Mouse (Mus musculus) urinary bladder, postnatal 36 days (tissue): ENCODE measurements around the gene Casp1.

Source experiments
- DNase-seq, 2 experiments: peaks; one replicate each; pipeline ENCODE4 v3.0.0; 2022; ENCODE audit warnings: low spot score in 2 of 2, mixed read lengths in 1 of 2

Gene Casp1

DNA sequence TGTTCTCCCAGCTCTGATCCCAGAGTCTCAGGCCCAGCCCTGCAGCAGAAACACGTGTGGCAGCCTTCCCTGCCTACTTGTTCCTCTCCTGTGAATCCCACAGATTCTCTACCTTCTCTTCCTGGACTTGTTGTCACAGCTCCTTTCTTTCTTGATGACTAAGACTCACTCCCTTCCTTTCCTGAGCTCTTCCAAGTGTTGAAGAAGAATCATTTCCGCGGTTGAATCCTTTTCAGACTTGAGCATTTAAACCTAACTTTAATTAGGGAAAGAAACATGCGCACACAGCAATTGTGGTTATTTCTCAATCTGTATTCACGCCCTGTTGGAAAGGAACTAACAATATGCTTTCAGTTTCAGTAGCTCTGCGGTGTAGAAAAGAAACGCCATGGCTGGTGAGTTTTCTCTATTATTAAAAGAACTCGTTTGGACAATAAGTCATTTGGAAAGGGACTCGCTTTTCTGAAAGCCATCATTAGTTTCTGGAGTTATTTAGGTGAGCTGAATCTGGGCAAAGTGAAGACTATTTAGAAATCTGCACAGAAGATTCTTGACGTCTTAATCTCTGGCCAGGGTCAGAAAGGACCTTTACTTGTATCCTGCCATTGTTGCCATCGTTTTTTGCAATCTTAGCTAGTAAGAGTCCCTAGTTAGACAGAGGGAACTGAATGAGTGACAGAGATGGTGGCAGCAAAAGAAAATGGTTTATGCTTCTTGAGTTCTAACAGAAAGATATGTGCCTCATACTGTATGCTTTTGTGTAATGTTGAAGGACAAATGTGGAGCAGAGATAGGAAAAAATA is at the start of gene Casp1:
Gene Casp1, plus strand, starts transcription at position 189 of the 803 bp plus-strand sequence.
- DNase-seq = no peak

DNA sequence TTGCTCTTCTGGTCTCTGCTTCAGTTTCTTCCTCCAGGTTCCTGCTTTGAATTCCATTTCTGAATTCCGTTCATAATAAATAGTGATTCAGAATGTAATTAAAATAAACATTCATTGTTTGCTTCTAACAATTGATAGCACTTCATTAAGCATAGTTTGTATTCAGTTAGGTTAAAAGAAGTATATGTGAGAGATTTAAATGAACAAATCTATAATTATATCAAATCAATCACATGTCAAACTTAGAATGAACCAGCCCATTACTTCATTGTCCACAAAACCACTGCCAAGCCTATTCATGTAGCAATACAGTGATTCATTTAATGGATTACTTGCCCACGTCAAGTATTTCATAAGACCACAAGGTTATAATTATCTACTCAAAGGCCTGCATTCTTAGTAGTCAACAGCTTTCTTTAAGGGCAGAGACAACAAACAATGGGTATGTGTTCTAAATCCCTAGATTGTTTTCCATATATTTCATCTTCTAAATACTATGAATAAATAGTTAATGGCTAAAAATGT is 34.3 kb upstream of the Casp1 start:
- no peak for DNase-seq

DNA sequence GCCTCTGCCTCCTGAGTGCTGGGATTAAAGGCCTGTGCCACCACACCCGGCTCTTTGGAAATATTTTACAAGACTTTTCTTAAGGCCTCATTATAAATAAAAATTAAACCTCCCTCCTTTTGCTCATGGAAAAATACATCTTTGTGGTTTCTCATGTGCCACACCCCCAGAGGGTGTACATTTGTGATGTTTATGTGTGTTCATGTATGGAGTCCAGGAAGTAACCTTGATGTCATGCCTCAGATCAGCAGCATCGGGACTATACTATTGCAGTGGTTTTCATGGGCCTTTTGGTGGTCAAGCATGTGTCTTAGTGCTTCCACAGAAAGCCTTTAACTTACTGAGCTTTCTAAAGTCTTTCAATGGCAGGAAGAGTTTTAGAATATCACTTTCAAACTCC is 28.0 kb upstream of the Casp1 start:
- DNase-seq = no peak

DNA sequence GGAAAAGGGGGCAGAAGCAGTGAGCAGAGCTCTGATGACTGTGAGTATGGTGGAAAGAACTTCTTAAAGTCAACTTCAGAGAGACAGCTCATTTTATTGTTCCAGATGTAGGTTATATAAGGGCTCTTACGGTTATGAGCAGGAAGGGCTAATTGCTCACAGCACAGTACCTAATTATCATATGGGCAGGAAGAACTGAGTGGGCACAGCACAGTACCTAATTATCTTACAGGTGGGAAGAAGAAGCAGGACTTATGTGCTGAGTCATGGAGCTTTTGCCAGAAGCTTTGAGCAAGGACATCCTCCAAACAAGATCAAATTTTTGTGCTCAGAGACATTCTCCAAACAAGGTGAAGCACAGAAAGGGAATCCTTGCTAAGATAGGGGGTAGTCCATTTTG is 27.4 kb upstream of the Casp1 start:
- DNase-seq = no peak

DNA sequence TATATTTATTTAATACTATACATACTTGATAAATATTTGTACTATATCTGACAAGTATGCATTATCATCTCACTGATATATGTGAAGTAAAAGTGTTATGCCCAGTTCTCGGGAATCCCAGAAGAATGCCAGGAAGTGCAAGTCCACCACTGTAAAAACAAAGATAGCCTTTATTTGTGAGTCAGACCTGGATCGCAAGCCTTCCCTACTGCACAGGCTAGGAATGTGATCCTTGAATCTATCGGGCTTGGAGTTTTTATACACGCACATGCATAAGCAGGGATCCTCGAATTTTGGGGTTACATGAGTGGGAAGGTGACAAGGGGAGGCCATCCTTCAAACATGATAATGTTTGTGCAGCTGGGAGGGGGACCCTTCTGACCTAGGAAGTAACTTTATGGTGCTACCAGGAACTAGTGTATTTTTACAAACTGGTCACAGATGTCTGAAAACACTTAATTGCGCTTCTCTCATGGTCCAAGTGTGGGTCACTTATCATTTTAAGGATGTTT is 26.9 kb upstream of the Casp1 start:
- no peak for DNase-seq

DNA sequence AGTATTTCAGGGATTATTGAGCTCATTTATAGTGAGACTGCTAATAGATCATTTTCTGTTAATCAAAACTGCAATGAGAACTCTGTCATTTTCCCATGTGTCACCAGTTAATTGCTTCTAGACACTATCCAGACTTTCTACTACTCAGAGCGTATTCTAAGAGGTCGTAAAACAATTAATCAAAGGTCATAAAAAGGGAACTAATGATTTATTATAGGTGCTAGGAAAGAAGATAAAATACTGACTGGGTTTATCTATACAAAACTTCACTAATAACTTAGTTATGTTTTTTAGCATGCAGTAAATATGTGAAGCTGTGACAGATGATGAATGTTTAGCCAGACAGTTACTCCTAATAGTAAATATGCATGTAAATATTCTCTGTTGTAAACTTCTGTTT is 12.2 kb upstream of the Casp1 start:
- no peak for DNase-seq

DNA sequence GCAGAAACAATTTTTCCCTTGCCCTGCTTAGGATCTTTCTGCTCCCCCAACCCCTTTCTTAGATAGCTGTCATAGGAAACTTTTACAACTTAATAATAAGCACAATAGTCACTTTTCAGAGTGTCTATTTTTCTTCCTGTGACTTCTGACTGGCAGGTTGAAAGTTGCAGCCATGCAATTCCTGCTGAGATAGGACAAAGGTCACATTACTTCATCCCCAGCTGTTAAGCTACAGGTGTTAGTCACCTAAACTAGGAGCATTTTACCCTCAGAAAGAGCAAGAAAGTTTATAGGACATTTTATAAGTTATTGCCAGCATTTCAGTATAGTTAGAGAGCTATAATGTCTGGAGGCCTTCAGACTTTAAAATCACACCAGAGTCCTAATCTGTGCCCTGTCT is 11.7 kb upstream of the Casp1 start:
- no peak for DNase-seq

DNA sequence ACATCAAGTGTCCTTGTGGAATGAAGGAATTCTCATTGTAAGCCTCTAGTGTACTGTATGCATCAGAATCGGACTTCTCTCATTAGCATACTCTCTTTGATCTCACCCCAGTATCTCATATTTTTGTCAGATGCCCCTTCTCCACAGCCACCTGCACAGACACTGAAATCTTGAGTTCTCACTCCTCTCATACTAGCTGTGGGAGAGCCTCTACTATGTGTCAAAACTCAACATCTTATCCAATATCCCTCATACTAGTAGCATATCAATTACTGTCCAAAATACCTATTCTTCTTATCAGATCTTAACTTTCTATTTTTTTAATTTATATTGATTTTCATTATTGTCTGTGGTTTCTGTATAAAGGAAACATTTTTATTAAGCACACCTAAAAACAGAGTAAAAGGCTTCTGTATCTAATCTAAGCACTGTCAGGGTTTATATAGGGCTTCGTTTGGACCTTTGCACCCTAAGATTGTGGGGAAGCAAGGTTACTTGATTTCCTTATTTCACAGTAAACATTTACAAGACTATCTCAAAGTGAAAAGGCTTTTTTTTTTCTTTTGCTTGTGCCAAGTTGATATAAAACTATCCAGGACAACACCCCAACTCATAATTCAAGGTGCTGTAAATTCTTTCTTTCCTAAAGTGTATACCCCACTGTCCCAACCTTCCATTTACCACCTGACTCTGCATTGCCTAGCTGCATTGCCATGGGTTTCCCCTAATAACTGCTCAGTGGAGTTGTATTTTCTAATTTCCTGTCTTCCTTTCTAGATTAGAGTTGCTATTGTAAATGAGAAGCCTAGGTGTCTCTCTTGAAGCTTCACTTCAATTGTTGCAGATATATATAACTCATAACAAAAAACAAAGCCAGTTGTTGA is 1.7 kb upstream of the Casp1 start:
- DNase-seq = no peak

DNA sequence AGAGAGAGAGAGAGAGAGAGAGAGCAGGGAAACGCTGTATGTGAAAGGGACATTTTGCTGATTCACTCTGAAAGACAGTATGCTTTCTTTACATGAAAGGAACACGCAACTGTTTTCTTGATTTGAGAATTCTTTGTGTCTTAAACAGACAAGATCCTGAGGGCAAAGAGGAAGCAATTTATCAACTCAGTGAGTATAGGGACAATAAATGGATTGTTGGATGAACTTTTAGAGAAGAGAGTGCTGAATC is 740 bp downstream of the Casp1 start:
- DNase-seq = no peak

DNA sequence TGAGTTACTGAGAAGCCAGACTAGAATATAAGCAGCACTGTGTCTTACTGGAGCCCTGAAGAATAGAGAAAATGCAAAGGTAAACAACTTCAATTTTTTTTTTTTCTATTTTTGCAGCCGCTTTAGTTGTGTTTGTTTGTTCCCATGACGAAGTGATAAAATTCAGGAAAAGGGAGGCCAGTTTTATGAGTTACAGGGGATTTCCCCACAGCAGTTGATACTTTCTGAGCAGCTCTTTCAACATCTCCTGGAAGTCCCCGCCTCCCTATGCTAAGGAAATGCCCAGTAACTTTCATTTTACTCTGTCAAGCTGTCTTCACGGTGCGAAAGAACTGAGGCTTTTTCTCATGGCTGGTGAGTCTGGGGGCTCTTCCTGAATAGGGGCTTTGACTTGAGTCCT is 10.2 kb downstream of the Casp1 start, which contains the start of gene Casp4:
Gene Casp4, plus strand, starts transcription at position 268 of the 400 bp plus-strand sequence.
- DNase-seq = peak; percentile 32 to 36

DNA sequence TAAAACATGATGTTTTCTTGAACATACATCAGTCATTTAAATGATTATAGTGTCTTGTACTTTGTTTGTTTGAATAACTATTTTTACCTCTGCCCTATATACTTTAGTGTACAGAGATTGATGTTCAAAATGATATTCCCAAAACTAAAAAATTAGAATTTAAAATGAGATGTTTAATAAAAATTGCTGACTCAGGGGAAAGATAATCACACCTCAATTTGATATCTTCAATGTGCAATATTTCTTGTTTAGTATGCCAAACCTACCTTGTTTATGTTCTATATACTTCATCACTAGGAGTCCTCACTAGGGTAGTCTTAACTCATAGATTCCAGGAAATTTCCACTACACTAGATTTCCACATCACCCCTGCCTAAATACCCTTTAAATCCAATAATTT is 11.8 kb downstream of the Casp1 start:
- DNase-seq = no peak

DNA sequence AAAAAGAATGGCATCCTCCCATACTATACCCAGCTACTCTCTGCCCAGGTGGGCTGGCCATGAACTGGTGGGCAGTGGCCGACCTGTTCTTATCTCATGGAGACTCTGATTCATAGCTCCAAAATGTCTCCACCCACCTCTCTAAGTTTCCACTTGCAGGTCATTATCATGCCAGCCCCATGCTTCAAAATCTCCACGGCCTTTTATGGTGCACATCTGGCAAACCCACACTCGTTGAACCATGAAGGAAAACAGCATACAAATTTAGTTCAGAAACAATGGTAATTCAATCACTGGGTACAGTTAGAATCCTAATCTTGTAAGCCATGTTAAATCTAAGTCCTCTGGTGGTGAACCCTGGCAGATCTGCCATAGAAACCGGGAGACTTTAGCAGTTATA is 13.1 kb downstream of the Casp1 start:
- DNase-seq = no peak

DNA sequence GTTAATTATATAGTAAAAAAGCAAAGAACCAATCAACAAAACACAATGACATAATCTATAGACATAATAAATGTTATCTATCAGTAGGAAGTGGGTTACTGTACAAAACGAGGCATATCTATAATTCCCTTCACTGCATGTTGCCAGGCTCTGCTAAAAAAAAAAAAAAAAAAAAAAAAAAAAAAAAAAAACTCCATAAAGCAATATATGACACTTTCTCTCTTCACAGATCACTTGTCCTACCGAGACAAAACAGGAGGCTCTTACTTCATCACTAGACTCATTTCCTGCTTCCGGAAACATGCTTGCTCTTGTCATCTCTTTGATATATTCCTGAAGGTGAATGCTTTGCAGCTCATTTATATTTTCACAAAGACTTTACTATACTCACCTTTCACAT is 29.9 kb downstream of the Casp1 start:
- no peak for DNase-seq

DNA sequence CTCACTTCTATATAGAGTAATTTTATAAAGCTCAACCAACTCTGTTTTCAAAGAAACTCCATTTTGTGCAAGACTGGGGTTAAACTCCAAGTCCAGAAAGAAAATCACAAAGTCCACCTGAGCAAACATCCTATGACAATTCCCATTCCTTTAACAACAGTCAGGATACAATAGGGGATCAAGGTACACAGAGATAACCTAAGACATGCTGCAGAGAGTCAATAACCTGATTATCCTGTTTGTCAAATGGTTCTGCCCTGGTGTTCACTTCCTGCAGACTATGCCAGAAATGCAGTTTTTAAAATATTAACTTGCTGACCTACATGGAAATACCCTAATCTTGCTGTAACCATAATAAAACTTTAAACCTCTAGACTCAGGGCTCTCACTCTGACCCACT is 34.1 kb downstream of the Casp1 start:
- no peak for DNase-seq

DNA sequence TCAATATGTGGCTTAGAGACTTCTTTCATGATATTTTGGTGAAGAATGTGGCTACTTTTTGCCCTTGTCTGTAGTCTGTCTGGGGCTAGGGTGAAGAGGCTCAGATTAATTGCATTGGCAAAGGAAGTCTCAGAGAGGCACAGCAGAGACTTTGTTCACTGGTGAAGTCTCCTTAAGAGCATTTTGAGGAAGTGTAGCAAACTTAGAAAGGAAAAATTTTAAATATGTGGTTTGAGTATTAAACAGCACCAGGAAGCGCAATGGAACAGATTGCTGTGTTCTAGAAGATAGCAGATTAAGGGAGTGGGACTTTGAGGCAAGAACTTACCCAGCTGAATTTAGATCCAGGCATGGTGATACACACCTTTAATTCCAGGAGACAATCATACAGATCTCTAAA is 35.1 kb downstream of the Casp1 start:
- no peak for DNase-seq

DNA sequence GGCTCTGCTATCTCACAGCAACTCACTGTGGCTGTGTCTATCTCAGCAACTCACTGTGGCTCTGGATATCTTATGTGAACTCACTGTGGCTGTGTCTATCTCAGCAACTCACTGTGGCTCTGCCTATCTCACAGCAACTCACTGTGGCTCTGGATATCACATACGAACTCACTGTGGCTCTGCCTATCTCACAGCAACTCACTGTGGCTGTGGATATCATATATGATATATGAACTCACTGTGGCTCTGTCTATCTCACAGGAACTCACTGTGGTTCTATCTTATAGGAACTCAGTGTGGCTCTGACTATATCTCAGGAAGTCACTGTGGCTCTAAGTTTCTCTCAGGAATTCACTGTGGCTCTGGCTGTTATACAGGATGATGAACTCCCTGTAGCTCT is 44.8 kb downstream of the Casp1 start:
- DNase-seq = no peak

DNA sequence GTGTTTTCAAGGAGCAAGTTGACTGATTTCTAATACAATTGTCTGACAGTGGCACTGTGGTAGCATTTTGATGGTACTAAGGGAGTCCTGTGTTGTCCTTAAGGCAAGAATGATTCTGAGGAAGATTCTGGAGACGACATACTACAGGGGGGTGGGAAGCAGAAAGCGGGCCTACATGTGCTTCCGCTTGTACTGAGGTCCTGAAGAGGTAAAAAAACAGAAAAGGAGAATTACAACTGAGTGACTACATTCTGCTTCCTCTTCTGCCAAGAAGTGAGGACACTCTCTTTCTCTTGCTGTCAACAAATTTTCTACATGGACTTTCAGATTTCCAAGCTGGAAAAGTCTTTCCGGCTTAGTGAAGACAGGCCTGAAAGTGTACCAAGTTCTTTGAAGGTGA is 45.8 kb downstream of the Casp1 start:
- DNase-seq = no peak

DNA sequence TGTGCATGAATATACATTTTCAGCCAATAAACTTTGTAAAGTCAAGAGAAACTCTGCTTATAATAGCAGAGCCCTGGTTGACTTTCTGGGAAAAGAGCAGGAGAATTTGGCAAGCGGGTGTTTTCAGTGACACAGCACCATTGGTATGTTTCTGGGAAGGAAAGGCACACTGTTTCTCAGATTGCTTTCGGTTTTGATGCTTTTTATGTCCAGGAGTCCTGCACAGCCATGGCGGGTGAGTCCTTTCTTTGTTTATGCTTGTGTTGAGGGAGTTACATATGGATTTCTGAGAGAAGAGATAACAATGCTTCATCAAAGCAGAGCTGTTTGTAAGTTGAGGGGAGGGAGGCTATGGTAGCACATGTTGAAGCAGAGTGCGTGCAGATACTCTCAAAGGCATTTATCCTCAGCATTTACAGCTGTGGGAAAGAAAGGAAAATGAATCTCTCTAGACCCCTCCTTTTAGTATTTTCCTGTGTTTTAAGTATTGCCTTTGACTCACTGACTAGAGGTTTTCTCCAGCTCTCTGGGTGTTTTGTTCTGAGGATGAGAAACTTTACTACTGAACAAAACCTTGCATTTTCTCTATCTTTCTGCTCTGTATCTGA is 47.1 kb downstream of the Casp1 start, which contains the start of gene Casp12:
Gene Casp12, plus strand, starts transcription at position 140 of the 608 bp plus-strand sequence.
- peak; percentile 18 to 30 for DNase-seq

DNA sequence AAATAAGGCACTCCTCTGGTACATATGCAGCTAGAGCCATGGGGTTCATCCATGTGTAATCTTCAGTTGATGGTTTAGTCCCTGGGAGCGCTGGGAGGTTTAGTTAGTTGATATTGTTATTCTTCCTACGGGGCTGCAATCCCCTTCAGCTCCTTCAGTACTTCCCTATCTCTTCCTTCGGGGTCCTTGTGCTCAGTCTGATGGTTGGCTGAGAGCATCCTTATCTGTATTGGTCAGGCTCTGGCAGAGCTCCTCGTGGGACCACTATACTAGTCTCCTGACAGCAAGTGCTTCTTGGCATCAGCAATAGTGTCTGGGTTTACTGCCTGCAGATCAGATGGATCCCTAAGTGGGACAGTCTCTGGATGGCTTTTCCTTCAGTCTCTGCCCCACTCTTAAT is 49.1 kb downstream of the Casp1 start:
- DNase-seq = no peak

DNA sequence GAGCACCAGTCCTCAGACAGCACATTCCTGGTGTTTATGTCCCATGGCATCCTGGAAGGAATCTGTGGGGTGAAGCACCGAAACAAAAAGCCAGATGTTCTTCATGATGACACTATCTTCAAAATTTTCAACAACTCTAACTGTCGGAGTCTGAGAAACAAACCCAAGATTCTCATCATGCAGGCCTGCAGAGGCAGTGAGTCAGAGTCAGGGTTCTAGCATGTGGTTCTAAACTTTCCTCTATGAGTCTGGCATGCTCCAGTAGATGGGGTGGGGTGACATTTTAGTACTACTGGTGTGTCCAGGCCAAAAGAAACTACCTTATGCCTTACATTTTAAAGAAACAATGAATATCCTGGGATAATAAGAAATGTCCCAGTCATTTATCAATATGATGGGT is 55.4 kb downstream of the Casp1 start:
- no peak for DNase-seq

DNA sequence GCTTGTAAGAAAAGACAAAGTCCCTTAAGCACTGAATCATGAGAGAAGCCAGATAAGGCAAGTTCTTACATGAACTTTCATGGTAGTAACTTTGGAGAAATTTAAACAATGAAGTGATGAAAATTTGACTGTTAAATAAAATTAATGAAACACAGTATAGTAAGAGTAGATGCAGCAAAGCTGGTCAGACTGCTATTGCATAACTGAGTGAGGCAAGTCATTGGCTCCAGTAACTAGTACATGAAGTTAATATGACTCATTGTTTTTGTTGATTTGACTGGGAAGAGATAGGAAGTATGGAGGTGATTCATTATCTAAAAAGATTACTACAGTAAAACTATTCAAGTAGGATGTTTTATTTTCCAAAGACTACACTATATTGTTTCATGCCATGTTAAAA is 58.5 kb downstream of the Casp1 start:
- DNase-seq = peak; percentile 50 to 57
